Mouse (Mus musculus): ENCODE measurements around the gene Pdxk. TPM values are rescaled to one million over a fixed set of nuclear protein-coding genes. Genes with fewer than 3 reads are reported as not detected.

Pdxk gene
- total and polyA plus RNA-seq, 2 experiments from 2014 or later = 52.6 to 73.9 TPM

GRCm38 (mm10) chr10:78456696-78457095 is 8.1 kb downstream of the Pdxk start:
- Histone ChIP-seq H3K4me1 (ENCODE audit: insufficient read depth, low read length) (peaks cover 8% of the 10 kb centered on the region), H3K36me3 (ENCODE audit: insufficient read depth, low read length) (no peaks in the 10 kb centered on the region), H3K27ac (ENCODE audit: low read depth, low read length) (0 out of 2 replicates have a peak overlapping the region, but pooled peaks have one; percentile 26), H3K9me3 (ENCODE audit: low read length) (no peaks in the 10 kb centered on the region), H3K4me2 (ENCODE audit: low read depth, low read length, poor library complexity, severe bottlenecking) (no peak overlapping the region), H3K9ac (replicated peaks; ENCODE audit: low read length, poor library complexity, severe bottlenecking) (no peak overlapping the region), H3K27me3 (ENCODE audit: insufficient read depth, low read length) (no peaks in the 10 kb centered on the region), H3K4me3 (ENCODE audit: low read depth, low read length) (no peak overlapping the region)
- no peak for TF ChIP-seq CTCF (IDR thresholded peaks at IDR 0.05)
- ATAC-seq (ENCODE audit: low FRiP score) (no peak), DNase-seq (ENCODE audit: low spot score) (peak; percentile 37)
- WGBS = 47% methylated on average over 13 of the region's 13 CpGs

- H3K27ac ChIP-seq (ENCODE audit: low read depth, low read length) = no peak overlapping the region
- WGBS = 14% methylated on average over 4 of the region's 4 CpGs
Observed at GRCm38 (mm10) chr10:78452641-78453040, 12.1 kb downstream of the Pdxk start.

GRCm38 (mm10) chr10:78450761-78451160 is 14.0 kb downstream of the Pdxk start:
- Histone ChIP-seq H3K4me2 (ENCODE audit: low read depth, low read length, poor library complexity, severe bottlenecking) (no peak overlapping the region), H3K9me3 (ENCODE audit: low read length) (no peaks in the 10 kb centered on the region), H3K36me3 (ENCODE audit: insufficient read depth, low read length) (peaks cover 42% of the 10 kb centered on the region), H3K27ac (ENCODE audit: low read depth, low read length) (no peak overlapping the region), H3K4me1 (ENCODE audit: insufficient read depth, low read length) (no peaks in the 10 kb centered on the region), H3K9ac (replicated peaks; ENCODE audit: low read length, poor library complexity, severe bottlenecking) (no peak overlapping the region), H3K27me3 (ENCODE audit: insufficient read depth, low read length) (no peaks in the 10 kb centered on the region), H3K4me3 (ENCODE audit: low read depth, low read length) (no peak overlapping the region)
- WGBS = 92% methylated on average over 5 of the region's 5 CpGs
- DNase-seq (ENCODE audit: low spot score) (no peak), ATAC-seq (ENCODE audit: low FRiP score) (no peak)
- TF ChIP-seq CTCF (IDR thresholded peaks at IDR 0.05) = peak; percentile 54

More at GRCm38 (mm10) chr10:78452641-78453040, 12.1 kb downstream of the Pdxk start:
- no peak overlapping the region for H3K9ac ChIP-seq (replicated peaks; ENCODE audit: low read length, poor library complexity, severe bottlenecking)
- H3K4me3 ChIP-seq (ENCODE audit: low read depth, low read length) = no peak overlapping the region
- peaks cover 29% of the 10 kb centered on the region for H3K36me3 ChIP-seq (ENCODE audit: insufficient read depth, low read length)
- H3K27me3 ChIP-seq (ENCODE audit: insufficient read depth, low read length) = no peaks in the 10 kb centered on the region
- peaks cover 2% of the 10 kb centered on the region; the same call in 1 of the 2 replicates for H3K4me1 ChIP-seq (ENCODE audit: insufficient read depth, low read length)
- DNase-seq (ENCODE audit: low spot score) (peak; percentile 39), ATAC-seq (ENCODE audit: low FRiP score) (0 out of 2 replicates have a peak, but pooled peaks have one; percentile 14)
- no peaks in the 10 kb centered on the region for H3K9me3 ChIP-seq (ENCODE audit: low read length)
- TF ChIP-seq CTCF (IDR thresholded peaks at IDR 0.05) = no peak
- H3K4me2 ChIP-seq (ENCODE audit: low read depth, low read length, poor library complexity, severe bottlenecking) = no peak overlapping the region

GRCm38 (mm10) chr10:78447396-78447795 is 17.4 kb downstream of the Pdxk start:
- 83% methylated on average over 3 of the region's 3 CpGs for WGBS
- Histone ChIP-seq H3K27ac (ENCODE audit: low read depth, low read length) (no peak overlapping the region), H3K27me3 (ENCODE audit: insufficient read depth, low read length) (no peaks in the 10 kb centered on the region), H3K4me3 (ENCODE audit: low read depth, low read length) (no peak overlapping the region), H3K36me3 (ENCODE audit: insufficient read depth, low read length) (peaks cover 71% of the 10 kb centered on the region), H3K9ac (replicated peaks; ENCODE audit: low read length, poor library complexity, severe bottlenecking) (no peak overlapping the region), H3K4me1 (ENCODE audit: insufficient read depth, low read length) (no peaks in the 10 kb centered on the region), H3K4me2 (ENCODE audit: low read depth, low read length, poor library complexity, severe bottlenecking) (no peak overlapping the region), H3K9me3 (ENCODE audit: low read length) (no peaks in the 10 kb centered on the region)
- no peak for TF ChIP-seq CTCF (IDR thresholded peaks at IDR 0.05)
- ATAC-seq (ENCODE audit: low FRiP score) = no peak
- DNase-seq (ENCODE audit: low spot score) = no peak

- no peak overlapping the region for H3K9ac ChIP-seq (replicated peaks; ENCODE audit: low read length, poor library complexity, severe bottlenecking)
- H3K4me3 ChIP-seq (ENCODE audit: low read depth, low read length) = no peak overlapping the region
- no peaks in the 10 kb centered on the region for H3K4me1 ChIP-seq (ENCODE audit: insufficient read depth, low read length)
- no peak for DNase-seq (ENCODE audit: low spot score)
- H3K27ac ChIP-seq (ENCODE audit: low read depth, low read length) = no peak overlapping the region
- H3K36me3 ChIP-seq (ENCODE audit: insufficient read depth, low read length) = peaks cover 80% of the 10 kb centered on the region
- no peaks in the 10 kb centered on the region for H3K9me3 ChIP-seq (ENCODE audit: low read length)
- no peak overlapping the region for H3K4me2 ChIP-seq (ENCODE audit: low read depth, low read length, poor library complexity, severe bottlenecking)
- no peak for ATAC-seq (ENCODE audit: low FRiP score)
- TF ChIP-seq CTCF (IDR thresholded peaks at IDR 0.05) = no peak
- no peaks in the 10 kb centered on the region for H3K27me3 ChIP-seq (ENCODE audit: insufficient read depth, low read length)
- 92% methylated on average over 3 of the region's 3 CpGs for WGBS
Observed at GRCm38 (mm10) chr10:78446195-78446594, 18.6 kb downstream of the Pdxk start.

- no peak overlapping the region for H3K9ac ChIP-seq (replicated peaks; ENCODE audit: low read length, poor library complexity, severe bottlenecking)
- no peak overlapping the region for H3K27ac ChIP-seq (ENCODE audit: low read depth, low read length)
- H3K27me3 ChIP-seq (ENCODE audit: insufficient read depth, low read length) = no peaks in the 10 kb centered on the region
- WGBS = 95% methylated on average over 3 of the region's 3 CpGs
- ATAC-seq (ENCODE audit: low FRiP score) (no peak), DNase-seq (ENCODE audit: low spot score) (no peak)
- H3K4me1 ChIP-seq (ENCODE audit: insufficient read depth, low read length) = no peaks in the 10 kb centered on the region
- H3K9me3 ChIP-seq (ENCODE audit: low read length) = no peaks in the 10 kb centered on the region
- H3K36me3 ChIP-seq (ENCODE audit: insufficient read depth, low read length) = peaks cover 60% of the 10 kb centered on the region
- no peak overlapping the region for H3K4me2 ChIP-seq (ENCODE audit: low read depth, low read length, poor library complexity, severe bottlenecking)
- TF ChIP-seq CTCF (IDR thresholded peaks at IDR 0.05) = no peak
- H3K4me3 ChIP-seq (ENCODE audit: low read depth, low read length) = no peak overlapping the region
Observed at GRCm38 (mm10) chr10:78442292-78442691, 22.5 kb downstream of the Pdxk start.

All from midbrain, postnatal 0 days (tissue).